Mouse (Mus musculus): ENCODE measurements around the gene Polr3a. TPM values are rescaled to one million over a fixed set of nuclear protein-coding genes. Genes with fewer than 3 reads are reported as not detected.
"Not testable (repeated sequence)": the region's sequence is repeated elsewhere in the genome, so short reads cannot be mapped to it uniquely, and the experiment has no call there.

Polr3a gene
- polyA plus RNA-seq, 1 experiment: 0.70 TPM

DNA sequence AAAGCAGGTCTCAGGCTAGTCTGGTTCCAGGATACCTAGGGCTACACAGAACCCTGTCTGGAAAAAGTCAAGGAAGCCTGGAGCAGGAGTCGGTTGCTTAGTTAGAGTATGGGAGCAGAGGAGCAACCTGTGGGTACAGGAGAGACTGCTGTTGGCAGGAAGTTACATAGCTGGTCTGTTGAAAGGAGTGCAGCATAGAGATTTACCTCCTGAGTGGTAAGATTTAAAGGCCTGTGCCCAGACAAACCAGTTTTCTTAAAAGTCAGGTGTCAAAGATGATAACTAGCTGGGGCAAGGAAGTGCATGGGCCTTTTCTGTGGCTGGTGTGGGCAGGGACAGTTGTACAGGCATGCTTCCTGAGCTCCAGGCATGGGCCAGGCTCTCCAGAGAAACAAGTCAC lies 10.6 kb upstream of the Polr3a start:
- Histone ChIP-seq H3K9me3 (no peaks in the 10 kb centered on the region), H3K27me3 (replicated peaks) (no peaks in the 10 kb centered on the region), H3K4me3 (replicated peaks) (no peak overlapping the region), H3K4me1 (peaks cover 48% of the 10 kb centered on the region), H3K36me3 (replicated peaks; ENCODE audit: low read length) (peaks cover 93% of the 10 kb centered on the region)
- TF ChIP-seq FLI1 (IDR thresholded peaks at IDR 0.05; ENCODE audit: low read length) (no peak), GATA1 (IDR thresholded peaks at IDR 0.05; ENCODE audit: borderline replicate concordance, low read length) (no peak)

DNA sequence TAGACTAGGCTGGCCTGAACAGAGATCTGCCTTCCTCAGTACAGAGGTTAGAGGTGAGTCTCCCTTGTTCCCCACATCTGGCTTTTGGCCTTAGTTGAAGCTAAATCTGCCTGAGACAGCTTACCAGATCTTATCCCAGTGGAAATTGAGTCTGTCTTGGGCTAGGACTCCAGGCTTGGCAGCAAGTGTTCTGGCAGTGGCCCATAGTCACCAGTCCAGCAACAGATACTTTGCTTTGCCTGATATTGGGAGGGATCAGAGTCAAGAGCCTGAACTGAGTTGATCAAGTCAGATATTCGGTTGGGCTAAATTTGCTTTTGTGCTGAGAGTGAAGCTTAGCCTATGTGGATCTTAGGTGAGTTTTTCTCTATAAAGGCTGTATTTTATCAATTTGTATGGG lies 9.6 kb upstream of the Polr3a start:
- no peak for TF ChIP-seq GATA1 (IDR thresholded peaks at IDR 0.05; ENCODE audit: borderline replicate concordance, low read length)
- no peak for TF ChIP-seq FLI1 (IDR thresholded peaks at IDR 0.05; ENCODE audit: low read length)
- Histone ChIP-seq H3K4me3 (replicated peaks) (no peak overlapping the region), H3K4me1 (peaks cover 57% of the 10 kb centered on the region), H3K36me3 (replicated peaks; ENCODE audit: low read length) (peaks cover 96% of the 10 kb centered on the region), H3K27me3 (replicated peaks) (no peaks in the 10 kb centered on the region), H3K9me3 (no peaks in the 10 kb centered on the region)

DNA sequence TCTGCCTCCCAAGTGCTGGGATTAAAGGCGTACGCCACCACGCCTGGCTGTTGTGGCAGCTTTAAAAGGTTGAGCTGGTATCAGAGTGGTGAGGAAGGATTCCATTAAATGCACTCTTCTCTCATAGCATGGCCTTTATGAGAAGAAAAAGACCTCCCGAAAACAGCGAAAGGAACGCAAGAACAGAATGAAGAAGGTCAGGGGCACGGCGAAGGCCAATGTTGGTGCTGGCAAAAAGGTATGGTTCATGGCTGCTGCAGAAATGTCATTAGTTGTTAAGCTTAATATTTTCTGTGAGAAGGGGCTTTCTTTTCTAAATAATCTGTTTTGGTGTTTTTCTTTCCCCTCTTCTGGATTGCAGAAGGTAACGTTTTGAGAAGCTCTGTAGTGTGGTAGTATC lies 6.4 kb upstream of the Polr3a start:
- Histone ChIP-seq H3K36me3 (replicated peaks; ENCODE audit: low read length) (peaks cover 63% of the 10 kb centered on the region), H3K4me3 (replicated peaks) (no peak overlapping the region), H3K9me3 (no peaks in the 10 kb centered on the region), H3K27me3 (replicated peaks) (no peaks in the 10 kb centered on the region), H3K4me1 (peaks cover 67% of the 10 kb centered on the region)
- no peak for TF ChIP-seq FLI1 (IDR thresholded peaks at IDR 0.05; ENCODE audit: low read length)
- TF ChIP-seq GATA1 (IDR thresholded peaks at IDR 0.05; ENCODE audit: borderline replicate concordance, low read length): no peak

DNA sequence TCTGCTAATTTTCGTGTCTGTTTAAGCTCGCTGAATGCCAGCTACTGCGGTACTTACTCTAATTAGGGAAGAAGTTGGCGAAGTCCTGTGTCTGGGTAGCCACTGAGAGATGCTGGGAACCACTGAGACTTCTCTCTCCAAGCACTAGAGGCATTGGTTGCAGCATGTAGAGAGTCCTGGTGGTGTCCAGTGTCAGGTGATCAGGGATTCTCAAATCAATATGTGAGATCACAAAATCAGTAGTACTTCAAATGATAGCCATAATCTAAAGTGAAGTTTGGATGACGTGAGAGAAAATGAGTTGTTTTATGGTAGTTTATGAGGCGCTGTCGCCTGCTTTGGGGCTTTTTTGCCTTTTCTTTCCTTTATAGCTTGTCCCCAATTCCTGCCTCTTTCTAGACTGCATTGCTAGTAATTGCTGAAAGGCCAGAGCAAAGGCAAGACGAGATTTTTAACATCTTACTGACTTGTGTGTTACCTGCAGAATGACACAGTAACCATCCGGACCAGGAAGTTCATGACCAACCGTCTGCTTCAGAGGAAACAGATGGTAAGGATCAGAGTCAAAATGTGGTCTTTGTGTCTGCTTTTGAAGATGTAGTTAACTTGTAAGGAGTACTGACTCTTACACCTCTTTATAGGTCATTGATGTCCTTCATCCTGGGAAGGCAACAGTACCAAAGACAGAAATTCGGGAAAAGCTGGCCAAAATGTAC lies 4.6 kb upstream of the Polr3a start:
- Histone ChIP-seq H3K4me3 (replicated peaks) (peak overlapping the region; percentile 97), H3K9me3 (no peaks in the 10 kb centered on the region), H3K36me3 (replicated peaks; ENCODE audit: low read length) (peaks cover 45% of the 10 kb centered on the region), H3K27me3 (replicated peaks) (no peaks in the 10 kb centered on the region), H3K4me1 (peaks cover 56% of the 10 kb centered on the region)
- TF ChIP-seq FLI1 (IDR thresholded peaks at IDR 0.05; ENCODE audit: low read length): no peak
- TF ChIP-seq GATA1 (IDR thresholded peaks at IDR 0.05; ENCODE audit: borderline replicate concordance, low read length): no peak

DNA sequence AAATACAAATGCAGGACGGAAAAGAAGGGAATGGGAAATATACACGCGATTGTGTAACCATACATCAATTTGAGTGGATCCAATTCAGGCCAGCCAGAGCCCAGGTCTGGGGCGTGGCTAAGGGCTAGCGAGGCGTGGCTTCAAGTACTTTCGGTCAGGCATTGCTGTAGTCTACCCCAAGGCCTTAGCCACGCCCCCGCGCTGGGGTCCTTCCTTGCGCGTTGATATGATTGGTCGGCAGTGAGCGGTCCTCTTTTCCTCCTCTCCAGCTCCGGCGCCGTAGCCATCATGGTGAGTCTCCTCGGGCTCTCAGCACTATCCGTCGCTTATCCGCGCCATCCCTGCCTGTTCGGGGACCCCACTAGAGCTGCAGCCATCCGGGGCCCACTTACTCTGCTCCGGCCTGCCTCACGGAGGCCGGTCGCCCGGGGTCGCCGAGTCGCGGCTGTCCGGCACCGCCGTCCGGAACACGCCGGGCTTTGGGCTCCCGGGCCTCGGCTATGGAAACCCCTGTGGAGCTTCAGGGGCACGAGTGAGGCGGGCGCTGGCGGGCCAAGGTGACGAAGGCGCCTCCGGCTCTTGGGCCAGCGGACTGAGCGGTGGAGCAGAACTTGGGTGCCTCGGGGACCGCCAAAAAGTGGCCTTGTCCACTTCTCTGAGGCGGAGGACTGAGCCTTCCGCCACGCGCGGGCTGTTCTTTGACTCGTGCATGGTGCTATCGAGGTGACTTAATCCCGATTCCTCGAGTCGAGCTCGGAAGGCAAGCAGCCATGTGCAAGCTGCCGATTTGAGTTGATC lies 3.8 kb upstream of the Polr3a start:
- H3K4me1 ChIP-seq: peaks cover 59% of the 10 kb centered on the region
- H3K27me3 ChIP-seq (replicated peaks): no peaks in the 10 kb centered on the region
- no peaks in the 10 kb centered on the region for H3K9me3 ChIP-seq
- no peak for TF ChIP-seq FLI1 (IDR thresholded peaks at IDR 0.05; ENCODE audit: low read length)
- TF ChIP-seq GATA1 (IDR thresholded peaks at IDR 0.05; ENCODE audit: borderline replicate concordance, low read length): no peak
- peak overlapping the region; percentile 97 for H3K4me3 ChIP-seq (replicated peaks)
- peaks cover 37% of the 10 kb centered on the region for H3K36me3 ChIP-seq (replicated peaks; ENCODE audit: low read length)

DNA sequence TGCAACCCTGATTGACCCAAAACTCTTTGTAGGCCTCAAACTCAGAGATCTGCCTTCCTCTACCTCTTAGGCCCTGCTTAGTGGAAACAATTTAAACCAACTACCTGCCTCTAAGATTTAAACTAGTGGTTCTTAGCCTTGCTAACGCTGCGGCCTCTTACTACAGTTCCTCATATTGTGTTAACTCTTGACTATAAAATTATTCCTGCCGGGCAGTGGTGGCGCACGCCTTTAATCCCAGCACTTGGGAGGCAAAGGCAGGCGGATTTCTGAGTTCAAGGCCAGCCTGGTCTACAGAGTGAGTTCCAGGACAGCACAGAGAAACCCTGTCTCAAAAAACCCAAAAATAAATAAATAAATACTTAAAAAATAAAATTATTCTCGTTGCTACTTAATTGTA lies 2.9 kb upstream of the Polr3a start:
- not testable (repeated sequence) for H3K4me3 ChIP-seq (replicated peaks); H3K27me3 ChIP-seq (replicated peaks); H3K9me3 ChIP-seq
- H3K36me3 ChIP-seq (replicated peaks; ENCODE audit: low read length): peaks cover 28% of the 10 kb centered on the region
- H3K4me1 ChIP-seq: peaks cover 59% of the 10 kb centered on the region

DNA sequence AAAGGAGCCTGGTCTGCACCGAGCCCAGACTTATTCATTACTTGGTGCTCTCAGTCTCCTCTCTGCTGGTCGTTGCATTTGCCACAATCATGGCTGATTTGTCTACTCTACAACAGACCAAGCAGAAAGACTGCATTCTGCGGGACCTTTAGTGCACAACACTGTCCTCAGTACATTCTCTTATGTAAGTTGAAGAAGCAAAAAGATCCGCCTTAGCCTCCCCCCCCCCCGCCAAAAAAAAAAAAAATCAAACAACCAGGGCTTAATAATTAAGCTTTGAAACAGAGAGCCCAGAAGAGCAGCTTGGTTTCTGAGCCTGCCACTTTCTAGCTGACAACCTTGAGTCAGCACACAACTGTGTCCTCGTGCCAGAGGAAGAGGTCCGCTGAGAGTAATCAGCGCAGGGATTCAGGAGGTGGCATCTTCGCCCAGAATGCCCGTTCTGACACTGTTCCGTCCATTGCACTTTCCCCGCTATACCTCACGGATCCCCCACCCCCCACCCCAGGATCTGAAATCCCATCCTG lies 554 bp downstream of the Polr3a start:
- TF ChIP-seq FLI1 (IDR thresholded peaks at IDR 0.05; ENCODE audit: low read length) (no peak), GATA1 (IDR thresholded peaks at IDR 0.05; ENCODE audit: borderline replicate concordance, low read length) (no peak)
- Histone ChIP-seq H3K36me3 (replicated peaks; ENCODE audit: low read length) (peaks cover 34% of the 10 kb centered on the region), H3K9me3 (no peaks in the 10 kb centered on the region), H3K27me3 (replicated peaks) (no peaks in the 10 kb centered on the region), H3K4me1 (peaks cover 24% of the 10 kb centered on the region), H3K4me3 (replicated peaks) (peak overlapping the region; percentile 92)

DNA sequence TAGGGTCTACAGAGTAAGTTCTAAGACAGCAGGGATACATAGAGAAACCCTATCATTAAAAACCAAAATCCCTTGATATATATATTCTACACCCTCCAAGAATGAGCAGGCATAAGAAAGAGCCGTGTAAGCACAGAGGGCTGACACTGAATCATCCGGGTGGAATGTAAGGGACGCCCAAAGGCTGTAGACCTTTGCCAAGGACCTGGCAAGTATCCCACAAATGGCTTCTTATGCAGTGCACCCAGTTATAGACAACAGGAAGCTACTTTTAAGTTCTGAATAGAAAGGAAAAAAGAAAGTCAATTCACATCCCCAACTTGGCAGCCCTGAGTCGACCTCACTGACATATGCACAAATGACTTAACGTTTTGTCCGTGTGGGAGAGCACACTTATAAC lies 18.1 kb downstream of the Polr3a start:
- TF ChIP-seq GATA1 (IDR thresholded peaks at IDR 0.05; ENCODE audit: borderline replicate concordance, low read length) (no peak), FLI1 (IDR thresholded peaks at IDR 0.05; ENCODE audit: low read length) (no peak)
- Histone ChIP-seq H3K27me3 (replicated peaks) (no peaks in the 10 kb centered on the region), H3K9me3 (no peaks in the 10 kb centered on the region), H3K36me3 (replicated peaks; ENCODE audit: low read length) (peaks cover 100% of the 10 kb centered on the region), H3K4me3 (replicated peaks) (no peak overlapping the region), H3K4me1 (no peaks in the 10 kb centered on the region)

DNA sequence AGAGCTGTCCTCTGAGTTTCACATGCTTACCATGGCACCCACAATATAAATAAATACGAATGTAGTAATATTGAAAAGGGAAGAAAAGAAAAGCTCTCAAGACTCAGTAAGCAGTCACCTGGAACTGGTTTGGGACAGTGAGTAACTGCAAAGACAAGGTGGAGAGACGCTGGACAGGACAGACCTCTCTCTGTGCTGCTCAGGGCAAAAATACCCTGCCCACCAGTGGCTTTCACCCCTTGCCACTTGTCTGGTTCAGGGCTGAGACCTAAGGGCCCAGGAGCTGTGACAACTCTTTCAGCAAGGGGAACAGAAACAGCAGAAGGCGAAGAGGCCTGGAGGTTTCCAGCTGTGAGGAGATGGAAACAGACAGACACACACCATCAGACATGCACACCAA lies 28.7 kb downstream of the Polr3a start:
- H3K9me3 ChIP-seq: no peaks in the 10 kb centered on the region
- H3K36me3 ChIP-seq (replicated peaks; ENCODE audit: low read length): peaks cover 96% of the 10 kb centered on the region
- H3K27me3 ChIP-seq (replicated peaks): no peaks in the 10 kb centered on the region

DNA sequence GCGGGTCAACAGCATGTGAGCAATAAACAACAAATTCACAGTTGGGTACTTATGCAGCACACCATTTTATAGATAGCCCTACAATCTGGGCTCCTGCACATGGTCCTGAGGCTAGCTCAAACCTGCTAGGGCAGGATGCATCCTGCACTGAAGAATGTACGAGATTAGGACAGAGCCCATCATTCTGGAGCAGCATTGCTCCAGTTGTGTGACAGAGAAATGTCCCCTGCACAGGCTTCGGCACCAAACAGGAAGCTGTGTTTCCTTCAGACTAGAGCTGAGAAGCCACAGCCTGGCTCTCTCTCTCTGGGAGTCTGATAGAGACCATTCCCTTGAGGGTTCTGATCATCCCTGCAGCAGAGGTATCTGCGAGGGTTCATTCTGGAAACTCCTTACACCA lies 43.3 kb downstream of the Polr3a start:
- H3K9me3 ChIP-seq; H3K4me3 ChIP-seq (replicated peaks); H3K27me3 ChIP-seq (replicated peaks): not testable (repeated sequence)
- Histone ChIP-seq H3K4me1 (peaks cover 35% of the 10 kb centered on the region), H3K36me3 (replicated peaks; ENCODE audit: low read length) (peaks cover 19% of the 10 kb centered on the region)
- TF ChIP-seq GATA1 (IDR thresholded peaks at IDR 0.05; ENCODE audit: borderline replicate concordance, low read length): peak; percentile 62; the same call in 1 of the 3 replicates

More for the DNA sequence above, 28.7 kb downstream of the Polr3a start:
- Histone ChIP-seq H3K4me3 (replicated peaks) (no peak overlapping the region), H3K4me1 (0 out of 2 replicates have a peak, but pooled peaks cover 2% of the 10 kb centered on the region)
- no peak for TF ChIP-seq FLI1 (IDR thresholded peaks at IDR 0.05; ENCODE audit: low read length)
- no peak for TF ChIP-seq GATA1 (IDR thresholded peaks at IDR 0.05; ENCODE audit: borderline replicate concordance, low read length)

Other genes starting within 250 kb of the Polr3a start
- not detected in 2 replicates for gene Dlg5, start 241.1 kb downstream of the Polr3a start, polyA plus RNA-seq (2012; ENCODE audit: insufficient read depth, low replicate concordance)
- not detected in 2 replicates for gene E330034G19Rik, start 193.8 kb downstream of the Polr3a start, polyA plus RNA-seq (2012; ENCODE audit: insufficient read depth, low replicate concordance)
- 179 and 343 TPM in 2 replicates for gene Rps24, start 67 bp upstream of the Polr3a start, polyA plus RNA-seq (2012; ENCODE audit: insufficient read depth, low replicate concordance)

All from megakaryocyte, embryonic 14.5 days (primary cell).